In genomic region chr6:99264192-99265093, GRCm38 (mm10) we compare ENCODE assay signal across 10 mouse cellular contexts.
A peak's percentile ranks its signal among the peaks of the same experiment; 100 is the strongest.
DNase-seq lines count a peak whose midpoint lies in the region; ATAC-seq and TF ChIP-seq lines count a peak whose summit lies in the region.
"Had no signal": no experiment of that assay in that cellular context is flagged by ENCODE, and none has a peak within 500 bp of the region (broad histone marks: within the 10 kb centered on the region; RNA-seq: fewer than 3 reads in every experiment).

No protein-coding gene starts in this region.

- no peak overlapping the region for H3K9ac ChIP-seq in hindbrain, embryonic 11.5 days (ENCODE audit: low read depth, low read length)
- H3K9ac ChIP-seq in midbrain, postnatal 0 days (replicated peaks; ENCODE audit: low read length, poor library complexity, severe bottlenecking): no peak overlapping the region
- H3K9ac ChIP-seq: midbrain, embryonic 15.5 days had no signal

- no peak for TF ChIP-seq CTCF in bone marrow, adult 2 months (IDR thresholded peaks at IDR 0.05; ENCODE audit: control insufficient read depth, insufficient read depth, low read length)
- no peak for TF ChIP-seq CTCF in midbrain, postnatal 0 days (IDR thresholded peaks at IDR 0.05)
- TF ChIP-seq CTCF in layer of hippocampus, adult 2 months (conservative IDR thresholded peaks at IDR 0.05): no peak

- no peaks in the 10 kb centered on the region for H3K9me3 ChIP-seq in hindbrain, embryonic 11.5 days (ENCODE audit: control insufficient read depth, low read length)
- H3K9me3 ChIP-seq in hindbrain, embryonic 10.5 days: no peaks in the 10 kb centered on the region
- H3K9me3 ChIP-seq in midbrain, postnatal 0 days (ENCODE audit: low read length): no peaks in the 10 kb centered on the region
- H3K9me3 ChIP-seq: midbrain, embryonic 15.5 days had no signal

- H3K4me2 ChIP-seq in hindbrain, embryonic 11.5 days (replicated peaks; ENCODE audit: low read depth, low read length): no peak overlapping the region
- H3K4me2 ChIP-seq in midbrain, postnatal 0 days (ENCODE audit: low read depth, low read length, poor library complexity, severe bottlenecking): no peak overlapping the region
- H3K4me2 ChIP-seq: midbrain, embryonic 15.5 days had no signal

- 24% methylated on average over 13 of the region's 13 CpGs for WGBS in hindbrain, embryonic 11.5 days
- 27% methylated on average over 13 of the region's 13 CpGs for WGBS in hindbrain, embryonic 10.5 days
- WGBS in bone marrow, adult 2 months: 7% methylated on average over 13 of the region's 13 CpGs
- 46% methylated on average over 13 of the region's 13 CpGs for WGBS in midbrain, postnatal 0 days

- ATAC-seq in hindbrain, embryonic 11.5 days (ENCODE audit: low FRiP score): no peak
- ATAC-seq in megakaryocyte, adult 5-6 weeks (ENCODE audit: poor library complexity, severe bottlenecking): peak; percentile 51
- no peak for ATAC-seq in midbrain, postnatal 0 days (ENCODE audit: low FRiP score)
- ATAC-seq: midbrain, embryonic 15.5 days had no signal

- H3K4me3 ChIP-seq in hindbrain, embryonic 11.5 days (ENCODE audit: low read depth, low read length): no peak overlapping the region
- no peak overlapping the region for H3K4me3 ChIP-seq in hindbrain, embryonic 10.5 days
- peak overlapping the region; percentile 46 for H3K4me3 ChIP-seq in bone marrow, adult 2 months (replicated peaks; ENCODE audit: control insufficient read depth, low read depth, low read length)
- no peak overlapping the region for H3K4me3 ChIP-seq in midbrain, postnatal 0 days (ENCODE audit: low read depth, low read length)
- no peak overlapping the region for H3K4me3 ChIP-seq in layer of hippocampus, adult 2 months
- H3K4me3 ChIP-seq: midbrain, embryonic 15.5 days had no signal

- TF ChIP-seq POLR2A in bone marrow, adult 2 months (IDR thresholded peaks at IDR 0.05; ENCODE audit: borderline replicate concordance, control insufficient read depth, low read depth, low read length): no peak

- H3K4me1 ChIP-seq in hindbrain, embryonic 11.5 days (replicated peaks; ENCODE audit: control insufficient read depth, insufficient read depth, low read length): peaks cover 15% of the 10 kb centered on the region
- peaks cover 81% of the 10 kb centered on the region for H3K4me1 ChIP-seq in hindbrain, embryonic 10.5 days (replicated peaks)
- H3K4me1 ChIP-seq in bone marrow, adult 2 months (ENCODE audit: control insufficient read depth, insufficient read depth, low read length): peaks cover 4% of the 10 kb centered on the region; the same call in 1 of the 2 replicates
- H3K4me1 ChIP-seq in midbrain, postnatal 0 days (ENCODE audit: insufficient read depth, low read length): peaks cover 5% of the 10 kb centered on the region; the same call in 1 of the 2 replicates

- no peak overlapping the region for H3K27ac ChIP-seq in hindbrain, embryonic 11.5 days (ENCODE audit: low read depth, low read length)
- no peak overlapping the region for H3K27ac ChIP-seq in hindbrain, embryonic 10.5 days
- peak overlapping the region; percentile 87 for H3K27ac ChIP-seq in bone marrow, adult 2 months (ENCODE audit: control insufficient read depth, insufficient read depth, low read depth, low read length, poor library complexity)
- no peak overlapping the region for H3K27ac ChIP-seq in midbrain, postnatal 0 days (ENCODE audit: low read depth, low read length)
- no peak overlapping the region for H3K27ac ChIP-seq in layer of hippocampus, adult 2 months
- H3K27ac ChIP-seq: midbrain, embryonic 15.5 days had no signal

- DNase-seq in hindbrain, embryonic 11.5 days (ENCODE audit: low spot score): peak; percentile 23
- DNase-seq in hindbrain, embryonic 10.5 days (ENCODE audit: low spot score): no peak
- peak; percentile 43 for DNase-seq in induced T-regulatory cell, adult 2 months (ENCODE audit: low read depth)
- no peak for DNase-seq in cerebellum, adult 18-20 months
- no peak for DNase-seq in midbrain, postnatal 0 days (ENCODE audit: low spot score)
- no peak for DNase-seq in layer of hippocampus, adult 2 months (ENCODE audit: low spot score in 2 of 2)
- DNase-seq: layer of hippocampus, postnatal 36 days had no signal

- H3K27me3 ChIP-seq in hindbrain, embryonic 11.5 days (ENCODE audit: control insufficient read depth, insufficient read depth, low read length): no peaks in the 10 kb centered on the region
- 0 out of 2 replicates have a peak, but pooled peaks cover 3% of the 10 kb centered on the region for H3K27me3 ChIP-seq in hindbrain, embryonic 10.5 days (ENCODE audit: insufficient read depth, poor library complexity, severe bottlenecking)
- H3K27me3 ChIP-seq in midbrain, postnatal 0 days (ENCODE audit: insufficient read depth, low read length): no peaks in the 10 kb centered on the region

- no peaks in the 10 kb centered on the region for H3K36me3 ChIP-seq in hindbrain, embryonic 11.5 days (ENCODE audit: control insufficient read depth, insufficient read depth, low read length)
- H3K36me3 ChIP-seq in hindbrain, embryonic 10.5 days: no peaks in the 10 kb centered on the region
- no peaks in the 10 kb centered on the region for H3K36me3 ChIP-seq in midbrain, postnatal 0 days (ENCODE audit: insufficient read depth, low read length)
- H3K36me3 ChIP-seq: midbrain, embryonic 15.5 days had no signal

Comparison
In these comparisons a context has a peak if more than half of its experiments do, and no peak if none do; other contexts are left out.
1. DNase-seq: peak in hindbrain, embryonic 11.5 days (single experiment) and induced T-regulatory cell, adult 2 months (single experiment); none in hindbrain, embryonic 10.5 days (single experiment), cerebellum, adult 18-20 months (0 of 2), midbrain, postnatal 0 days (single experiment) and layer of hippocampus, adult 2 months (0 of 2).